Mouse (Mus musculus): ENCODE measurements at regions not wholly inside any gene's neighbourhood (a gene's known extent, or its start where the extent isn't known, plus 50 kb on each side); places are given as distances from the start of the nearest gene placed in this dataset.

DNA sequence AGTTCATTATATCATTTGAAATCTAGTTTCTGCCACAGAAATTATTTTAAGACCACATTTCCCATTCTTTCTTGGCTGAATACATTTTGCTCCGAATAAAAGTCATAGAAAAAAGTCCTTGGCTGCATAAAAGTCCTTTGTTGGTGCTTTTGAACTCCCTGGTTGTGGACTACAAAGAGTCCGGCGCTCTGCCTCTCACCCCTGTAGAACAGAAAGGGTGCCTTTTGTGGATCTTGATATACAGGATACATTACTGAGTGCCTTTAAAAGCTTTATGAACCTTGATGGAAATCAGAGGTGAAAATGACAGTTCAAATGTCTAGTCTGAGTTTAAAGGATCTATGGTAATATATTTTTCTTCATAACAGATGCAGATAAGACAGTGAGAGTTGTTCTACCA, 355.5 kb downstream of the Anxa1 start:
- DNase-seq (ENCODE audit: low spot score), result no peak

DNA sequence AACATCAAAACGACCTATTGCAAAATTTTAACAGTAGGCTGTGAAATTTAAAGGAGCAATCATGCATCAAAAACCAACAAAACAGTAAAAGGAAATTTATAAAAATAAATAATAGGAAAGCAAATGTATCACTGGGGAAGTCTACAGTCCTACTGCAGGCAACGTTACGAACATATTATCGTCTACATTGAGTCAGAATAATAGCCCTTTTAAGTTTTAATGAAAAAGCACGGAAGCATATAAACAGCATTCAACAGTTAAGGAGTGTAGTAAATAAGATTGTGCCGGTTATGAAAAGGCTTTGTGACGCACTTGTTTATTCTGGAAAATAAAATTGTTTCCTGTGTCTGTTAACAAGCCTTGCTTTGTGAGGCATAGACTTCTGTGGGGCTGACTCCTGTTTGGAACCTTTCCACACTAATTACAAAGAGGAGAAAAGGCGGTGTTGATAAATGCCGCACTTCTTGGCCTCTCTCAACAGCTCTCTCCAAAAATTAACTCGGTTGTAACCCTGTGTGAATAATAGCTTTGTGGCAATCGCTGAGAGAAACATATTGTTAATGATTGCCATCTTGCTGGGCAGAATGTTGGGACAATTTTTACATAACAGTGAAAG, 363.0 kb downstream of the Anxa1 start:
- no peak for DNase-seq (ENCODE audit: low spot score)

DNA sequence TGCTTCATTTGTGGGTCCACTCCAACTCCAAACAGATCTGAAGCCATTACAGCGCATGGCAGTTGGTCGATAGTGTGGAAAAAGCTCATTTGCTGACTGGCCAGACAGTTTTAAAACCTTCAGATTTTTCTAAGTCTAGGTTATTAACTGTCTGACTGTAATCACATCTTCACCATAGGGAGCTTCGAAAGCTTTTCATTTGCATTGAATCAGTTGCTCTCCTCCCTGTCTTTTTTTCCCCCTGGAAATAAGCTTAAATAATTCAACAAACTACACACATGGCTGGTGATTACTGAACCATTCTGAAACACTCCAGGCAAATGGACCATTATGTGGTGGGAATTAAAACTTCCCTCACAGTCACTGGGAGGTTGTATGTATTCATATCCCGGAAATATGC, 376.6 kb downstream of the Anxa1 start:
- DNase-seq (ENCODE audit: low spot score), result no peak

- DNase-seq (ENCODE audit: low spot score), result no peak
Measured at GRCm38 (mm10) chr19:20009801-20010441, 380.8 kb downstream of the Anxa1 start.

GRCm38 (mm10) chr19:20005932-20006625, 384.7 kb downstream of the Anxa1 start:
- DNase-seq (ENCODE audit: low spot score), result no peak

- no peak for DNase-seq (ENCODE audit: low spot score)
Measured at GRCm38 (mm10) chr19:19987255-19987654, 403.5 kb downstream of the Anxa1 start.

DNA sequence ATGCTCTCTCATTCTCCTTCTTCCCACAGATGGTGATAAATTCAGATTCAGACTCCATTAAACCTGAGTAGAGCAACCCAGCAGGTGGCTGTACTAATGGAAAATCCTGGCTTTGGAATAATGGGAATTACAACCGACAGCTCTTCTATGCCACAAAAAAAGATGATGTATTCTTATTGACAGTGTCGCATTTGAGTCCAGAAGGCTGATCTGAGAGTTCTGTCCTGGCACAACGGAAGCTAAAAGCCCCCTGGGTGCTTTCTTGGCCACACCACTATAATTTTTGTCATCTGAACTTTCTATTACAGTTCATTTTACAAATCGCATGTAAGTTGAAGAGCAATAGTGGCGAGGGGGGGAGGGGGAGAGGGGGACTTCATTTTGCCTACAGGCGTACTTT, 411.9 kb downstream of the Anxa1 start:
- no peak for DNase-seq (ENCODE audit: low spot score)

GRCm38 (mm10) chr19:19977609-19978259, 413.0 kb downstream of the Anxa1 start:
- DNase-seq (ENCODE audit: low spot score), result no peak

GRCm38 (mm10) chr19:19976776-19977175, 414.0 kb downstream of the Anxa1 start:
- DNase-seq (ENCODE audit: low spot score), result no peak

- no peak for DNase-seq (ENCODE audit: low spot score)
Measured at GRCm38 (mm10) chr19:19969780-19970512, 420.8 kb downstream of the Anxa1 start.

DNA sequence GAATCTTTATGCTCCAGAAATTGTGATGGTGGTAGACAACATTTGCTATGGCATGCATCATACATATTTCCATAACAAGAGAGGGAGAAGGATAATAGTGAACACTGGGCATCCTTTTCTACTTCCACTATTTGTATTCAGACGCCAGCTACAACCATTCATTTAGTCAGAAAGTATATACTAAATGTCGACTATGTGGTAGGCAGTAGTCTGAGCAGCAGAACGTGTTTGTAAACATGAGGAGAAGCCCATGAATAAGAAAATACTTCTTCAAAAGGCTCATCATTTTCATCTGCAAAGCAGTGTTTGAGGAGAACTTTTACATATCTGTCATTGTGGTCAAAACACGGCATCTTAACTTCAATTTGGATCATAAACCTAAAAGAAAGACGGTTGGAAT, 421.4 kb downstream of the Anxa1 start:
- no peak for DNase-seq (ENCODE audit: low spot score)

DNA sequence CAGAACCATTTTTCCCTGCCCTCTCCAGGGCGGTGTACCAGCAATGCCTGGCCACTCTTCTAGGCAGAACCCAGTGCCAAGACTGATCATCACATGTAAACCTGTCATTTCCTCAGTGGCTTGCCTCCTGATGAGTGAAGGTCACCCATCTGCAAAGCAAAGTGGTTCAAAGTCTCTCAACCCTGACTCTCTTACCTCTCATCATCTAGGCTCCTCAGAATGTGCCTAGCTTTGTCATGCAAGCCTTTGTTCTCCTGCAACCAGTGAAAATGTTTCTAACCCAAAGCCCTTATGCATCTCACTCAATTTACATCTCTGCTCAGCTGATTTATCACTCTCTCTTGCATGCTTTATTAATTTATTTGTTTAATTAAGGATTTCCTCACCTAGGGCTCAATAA, 445.5 kb downstream of the Anxa1 start:
- no peak for DNase-seq (ENCODE audit: low spot score)

GRCm38 (mm10) chr19:19942697-19943096, 448.0 kb downstream of the Anxa1 start:
- no peak for DNase-seq (ENCODE audit: low spot score)

DNA sequence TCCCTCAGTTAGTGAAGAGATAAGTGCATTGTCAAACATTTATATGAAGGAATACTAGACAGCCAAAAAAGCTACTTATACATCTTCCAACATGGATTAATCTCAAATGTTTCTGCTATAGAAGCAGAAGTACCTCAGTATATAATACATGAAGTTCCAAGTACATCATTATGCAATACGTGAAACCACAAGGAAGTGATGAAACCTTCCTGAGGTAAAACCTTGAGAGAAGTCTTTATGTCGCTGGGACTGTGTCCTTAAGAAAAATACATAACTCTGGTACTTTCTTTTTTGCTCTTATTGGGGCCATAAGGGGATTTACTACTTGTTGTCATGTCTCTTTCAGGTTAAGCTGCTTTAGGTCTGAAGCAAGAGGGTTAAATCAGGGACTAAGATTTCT, 469.6 kb downstream of the Anxa1 start:
- DNase-seq (ENCODE audit: low spot score), result no peak

GRCm38 (mm10) chr19:19885933-19886710, 504.6 kb downstream of the Anxa1 start:
- no peak for DNase-seq (ENCODE audit: low spot score)

DNA sequence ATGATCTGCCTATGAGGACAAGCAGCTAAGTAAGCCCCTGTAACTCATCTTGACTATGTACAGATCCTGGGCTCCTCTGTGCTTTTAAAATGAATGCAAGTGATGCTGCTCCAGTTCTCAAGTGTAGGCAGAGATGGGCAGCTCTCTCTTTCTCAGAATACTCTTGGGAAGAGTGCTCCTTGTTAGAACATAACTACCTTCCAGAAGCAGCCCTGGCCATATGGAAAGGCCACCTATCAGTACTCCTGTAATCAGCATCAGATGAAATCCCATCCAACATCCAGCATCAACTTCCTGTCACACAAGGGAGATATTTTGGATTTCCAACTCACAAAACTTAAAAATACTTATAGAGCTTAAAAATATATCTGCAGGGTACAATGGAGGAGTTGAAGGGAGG, 509.8 kb downstream of the Anxa1 start:
- no peak for DNase-seq (ENCODE audit: low spot score)

DNA sequence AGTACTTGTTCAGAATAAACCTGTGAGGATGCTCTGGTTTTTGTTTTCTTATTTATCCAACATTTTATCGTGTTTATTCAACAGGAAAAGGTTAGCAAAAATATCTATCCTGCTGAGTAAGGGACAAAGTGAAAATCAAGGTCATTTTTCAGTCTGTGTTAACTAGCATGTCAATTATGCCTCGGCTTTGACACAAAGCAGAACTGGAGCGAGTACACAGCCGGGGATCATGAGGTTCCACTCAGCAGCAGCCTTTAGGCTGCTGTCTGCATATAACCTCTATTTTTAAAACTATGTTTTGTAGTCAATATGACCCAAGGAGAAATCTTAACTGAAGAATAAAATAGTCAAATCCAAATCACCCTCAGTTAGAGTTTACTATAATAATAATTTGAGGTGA, 542.6 kb downstream of the Anxa1 start:
- no peak for DNase-seq (ENCODE audit: low spot score)

- DNase-seq (ENCODE audit: low spot score), result no peak
Measured at GRCm38 (mm10) chr19:19807992-19808391, 582.8 kb downstream of the Anxa1 start.

GRCm38 (mm10) chr19:19793835-19794234, 596.9 kb downstream of the Anxa1 start:
- DNase-seq (ENCODE audit: low spot score), result no peak

GRCm38 (mm10) chr19:19783507-19783906, 607.2 kb downstream of the Anxa1 start:
- DNase-seq (ENCODE audit: low spot score), result peak; percentile 59

GRCm38 (mm10) chr19:19777891-19778290, 612.9 kb downstream of the Anxa1 start:
- DNase-seq (ENCODE audit: low spot score), result no peak

- no peak for DNase-seq (ENCODE audit: low spot score)
Measured at GRCm38 (mm10) chr19:19770990-19771389, 619.8 kb downstream of the Anxa1 start.
